Mouse (Mus musculus): ENCODE results near the gene Tgfbr3. TPM values are rescaled to one million over a fixed set of nuclear protein-coding genes. Genes with fewer than 3 reads are reported as not detected.

Tgfbr3 gene
- polyA plus RNA-seq, 1 experiment, result 6.1 TPM

DNA sequence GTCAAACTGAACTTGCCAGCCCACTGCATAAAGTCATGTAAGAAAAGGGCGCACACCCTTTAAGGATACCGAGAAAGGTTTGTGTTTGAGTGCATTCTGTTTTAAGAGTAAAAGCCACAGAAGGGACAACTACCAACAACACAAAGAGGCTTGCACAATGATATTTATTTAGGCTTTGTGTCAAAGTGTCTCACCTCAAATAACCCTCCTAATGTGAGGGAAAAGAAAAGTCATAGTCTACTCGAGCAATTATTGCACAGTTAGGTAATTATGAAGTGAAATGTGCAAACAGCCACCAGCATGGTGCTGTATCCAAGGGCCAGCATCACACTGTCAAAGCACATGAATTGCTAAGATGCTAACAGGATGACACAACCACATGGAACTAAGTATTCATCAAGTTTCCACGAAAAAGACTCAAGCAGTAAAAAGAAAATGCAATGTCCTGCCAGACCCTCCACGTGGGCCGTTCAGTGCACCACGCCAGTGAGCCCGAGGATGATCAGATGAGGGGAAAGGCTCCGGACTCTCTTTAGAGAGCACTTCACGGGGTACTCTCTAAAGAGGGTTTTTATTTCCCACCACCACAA, 5.4 kb downstream of the Tgfbr3 start:
- Histone ChIP-seq H3K4me3 (ENCODE audit: insufficient read depth, low read length) (no peak overlapping the region), H3K27ac (ENCODE audit: insufficient read depth, low read length) (no peak overlapping the region), H3K4me1 (ENCODE audit: control insufficient read depth, insufficient read depth, low read length) (peaks cover 6% of the 10 kb centered on the region; the same call in 1 of the 2 replicates)
- TF ChIP-seq POLR2A (IDR thresholded peaks at IDR 0.05; ENCODE audit: extremely low read depth, insufficient read depth, low read length) (no peak), CTCF (IDR thresholded peaks at IDR 0.05; ENCODE audit: extremely low read depth, insufficient read depth, low read length) (no peak)

- no peak overlapping the region for H3K27ac ChIP-seq (ENCODE audit: insufficient read depth, low read length)
- TF ChIP-seq POLR2A (IDR thresholded peaks at IDR 0.05; ENCODE audit: extremely low read depth, insufficient read depth, low read length) (no peak), CTCF (IDR thresholded peaks at IDR 0.05; ENCODE audit: extremely low read depth, insufficient read depth, low read length) (no peak)
- no peak overlapping the region for H3K4me3 ChIP-seq (ENCODE audit: insufficient read depth, low read length)
- peaks cover 6% of the 10 kb centered on the region; the same call in 1 of the 2 replicates for H3K4me1 ChIP-seq (ENCODE audit: control insufficient read depth, insufficient read depth, low read length)
Observed at GRCm38 (mm10) chr5:107282561-107283307, 6.7 kb downstream of the Tgfbr3 start.

- TF ChIP-seq CTCF (IDR thresholded peaks at IDR 0.05; ENCODE audit: extremely low read depth, insufficient read depth, low read length), result no peak
- TF ChIP-seq POLR2A (IDR thresholded peaks at IDR 0.05; ENCODE audit: extremely low read depth, insufficient read depth, low read length), result no peak
- H3K4me3 ChIP-seq (ENCODE audit: insufficient read depth, low read length), result no peak overlapping the region
- no peak overlapping the region for H3K27ac ChIP-seq (ENCODE audit: insufficient read depth, low read length)
- H3K4me1 ChIP-seq (ENCODE audit: control insufficient read depth, insufficient read depth, low read length), result peaks cover 6% of the 10 kb centered on the region; the same call in 1 of the 2 replicates
Observed at GRCm38 (mm10) chr5:107279263-107279662, 10.2 kb downstream of the Tgfbr3 start.

DNA sequence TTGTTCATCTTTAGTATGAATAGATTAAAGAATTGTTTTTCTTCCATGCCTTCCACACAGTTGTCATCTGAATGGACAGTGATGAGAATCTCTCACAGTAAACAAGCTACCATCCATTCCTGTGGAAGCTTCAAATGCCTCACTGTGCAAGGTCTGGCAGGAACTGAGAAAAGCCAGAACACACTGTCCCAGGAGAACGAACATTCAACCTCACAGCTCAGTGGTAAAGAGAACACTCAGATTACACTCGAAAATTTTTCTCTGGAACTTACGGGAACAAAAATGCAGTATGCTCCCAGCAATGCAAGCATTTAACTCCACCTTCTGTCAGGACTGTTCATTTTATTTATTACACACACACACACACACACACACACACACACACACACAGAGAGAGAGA, 13.2 kb downstream of the Tgfbr3 start:
- no peak overlapping the region for H3K27ac ChIP-seq (ENCODE audit: insufficient read depth, low read length)
- H3K4me3 ChIP-seq (ENCODE audit: insufficient read depth, low read length), result no peak overlapping the region
- no peak for TF ChIP-seq CTCF (IDR thresholded peaks at IDR 0.05; ENCODE audit: extremely low read depth, insufficient read depth, low read length)
- H3K4me1 ChIP-seq (ENCODE audit: control insufficient read depth, insufficient read depth, low read length), result no peaks in the 10 kb centered on the region

DNA sequence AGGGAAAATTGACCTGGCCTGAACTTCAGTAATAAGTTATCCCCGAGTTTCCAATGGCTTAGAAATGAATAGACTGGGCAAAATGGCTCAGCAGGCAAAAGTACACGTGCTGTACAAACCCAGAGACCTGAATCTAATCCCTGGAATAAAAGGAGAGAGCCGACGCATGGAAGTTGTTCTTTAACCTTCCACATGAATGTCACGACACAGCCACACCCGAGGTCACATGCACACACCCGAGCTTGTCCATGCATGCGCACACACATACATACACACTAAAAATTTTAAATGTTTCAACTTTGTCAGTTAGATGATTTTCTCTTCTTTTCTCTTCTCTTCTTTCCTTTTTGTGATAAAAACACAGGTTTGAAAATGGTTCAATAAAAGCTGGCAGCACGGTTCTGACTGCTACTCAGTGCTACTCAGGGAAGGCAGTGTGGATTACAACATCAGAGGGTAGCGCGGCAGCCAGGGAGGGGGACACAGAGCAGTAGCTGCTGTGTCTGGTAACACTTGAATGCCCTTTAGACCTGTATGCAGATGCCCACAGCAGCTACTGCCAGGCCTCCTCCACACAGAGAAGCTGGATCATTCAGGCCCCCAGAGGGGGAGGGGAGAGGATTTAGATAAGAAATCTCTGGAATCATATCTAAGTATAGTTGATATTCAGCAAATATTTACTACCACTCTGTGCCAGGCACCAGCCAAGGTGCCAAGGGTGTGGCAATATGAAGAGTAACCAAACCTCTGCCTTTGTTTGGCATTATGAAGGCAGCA, 17.0 kb downstream of the Tgfbr3 start:
- H3K4me3 ChIP-seq (ENCODE audit: insufficient read depth, low read length), result no peak overlapping the region
- no peak overlapping the region for H3K27ac ChIP-seq (ENCODE audit: insufficient read depth, low read length)
- TF ChIP-seq CTCF (IDR thresholded peaks at IDR 0.05; ENCODE audit: extremely low read depth, insufficient read depth, low read length) (no peak), POLR2A (IDR thresholded peaks at IDR 0.05; ENCODE audit: extremely low read depth, insufficient read depth, low read length) (no peak)
- H3K4me1 ChIP-seq (ENCODE audit: control insufficient read depth, insufficient read depth, low read length), result no peaks in the 10 kb centered on the region

DNA sequence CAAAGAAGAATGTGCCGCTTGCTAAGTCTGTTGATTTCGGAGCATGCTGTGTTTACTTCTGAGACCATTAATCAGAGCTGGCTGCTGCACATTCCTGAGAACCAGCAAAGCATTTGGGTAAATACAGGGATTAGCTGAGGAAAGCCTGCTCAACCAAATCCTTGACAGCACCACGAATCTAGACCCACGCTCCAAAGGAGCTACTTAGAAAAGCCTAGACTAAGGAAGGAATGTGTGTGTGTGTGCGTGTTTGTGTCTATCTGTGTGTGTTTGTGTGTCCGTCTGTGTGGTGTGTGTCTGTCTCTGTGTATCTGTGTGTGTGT, 20.5 kb downstream of the Tgfbr3 start:
- no peak overlapping the region for H3K27ac ChIP-seq (ENCODE audit: insufficient read depth, low read length)
- no peaks in the 10 kb centered on the region for H3K4me1 ChIP-seq (ENCODE audit: control insufficient read depth, insufficient read depth, low read length)
- no peak overlapping the region for H3K4me3 ChIP-seq (ENCODE audit: insufficient read depth, low read length)
- TF ChIP-seq POLR2A (IDR thresholded peaks at IDR 0.05; ENCODE audit: extremely low read depth, insufficient read depth, low read length) (no peak), CTCF (IDR thresholded peaks at IDR 0.05; ENCODE audit: extremely low read depth, insufficient read depth, low read length) (no peak)

- no peak for TF ChIP-seq POLR2A (IDR thresholded peaks at IDR 0.05; ENCODE audit: extremely low read depth, insufficient read depth, low read length)
- no peak for TF ChIP-seq CTCF (IDR thresholded peaks at IDR 0.05; ENCODE audit: extremely low read depth, insufficient read depth, low read length)
- no peak overlapping the region for H3K4me3 ChIP-seq (ENCODE audit: insufficient read depth, low read length)
- no peak overlapping the region for H3K27ac ChIP-seq (ENCODE audit: insufficient read depth, low read length)
- no peaks in the 10 kb centered on the region for H3K4me1 ChIP-seq (ENCODE audit: control insufficient read depth, insufficient read depth, low read length)
Observed at GRCm38 (mm10) chr5:107268121-107269005, 21.1 kb downstream of the Tgfbr3 start.

GRCm38 (mm10) chr5:107266566-107266965, 22.9 kb downstream of the Tgfbr3 start:
- TF ChIP-seq POLR2A (IDR thresholded peaks at IDR 0.05; ENCODE audit: extremely low read depth, insufficient read depth, low read length) (no peak), CTCF (IDR thresholded peaks at IDR 0.05; ENCODE audit: extremely low read depth, insufficient read depth, low read length) (no peak)

More at GRCm38 (mm10) chr5:107266566-107266965, 22.9 kb downstream of the Tgfbr3 start:
- H3K4me3 ChIP-seq (ENCODE audit: insufficient read depth, low read length), result no peak overlapping the region
- H3K4me1 ChIP-seq (ENCODE audit: control insufficient read depth, insufficient read depth, low read length), result no peaks in the 10 kb centered on the region
- no peak overlapping the region for H3K27ac ChIP-seq (ENCODE audit: insufficient read depth, low read length)
